Mouse (Mus musculus) lung, adult 18-20 months (tissue): ENCODE data around the gene Ppp1r12b.
A peak's percentile ranks its signal among the peaks of the same experiment; 100 is the strongest.

Experiments
- DNase-seq, 2 experiments: peaks; one replicate each; pipeline ENCODE4 v3.0.0; 2022; ENCODE audit warnings: mixed read lengths in 2 of 2

Gene Ppp1r12b

DNA sequence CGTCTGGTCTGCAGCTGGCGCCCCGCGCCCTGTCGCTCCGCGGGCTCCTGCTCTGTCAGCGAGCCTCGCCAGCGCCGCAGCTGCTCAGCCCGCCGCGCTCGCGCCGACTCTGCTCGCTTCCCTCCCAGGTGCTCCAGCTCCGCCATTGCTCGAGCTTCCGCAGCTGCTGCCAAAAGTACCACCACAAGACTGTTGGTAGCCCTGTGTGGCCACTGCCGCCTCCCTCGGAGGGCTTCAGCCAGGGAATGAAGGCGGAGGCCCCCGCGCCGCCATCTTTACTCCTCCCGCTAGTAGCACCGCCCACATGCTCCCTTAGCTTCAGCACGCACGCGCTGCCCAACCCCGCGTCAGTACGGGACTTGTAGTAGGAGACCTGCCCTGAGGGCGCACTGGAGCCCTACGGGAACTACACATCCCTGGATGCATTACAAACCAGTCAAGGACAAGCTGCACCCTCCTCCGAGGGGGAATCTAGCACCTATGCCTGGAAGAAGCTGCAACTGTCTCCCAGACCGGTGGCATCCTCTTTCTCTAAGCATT lies at the start of gene Ppp1r12b:
TSS of gene Ppp1r12b (minus strand) at position 306 of the 540 bp plus-strand sequence.
- peak; percentile 96 for DNase-seq

DNA sequence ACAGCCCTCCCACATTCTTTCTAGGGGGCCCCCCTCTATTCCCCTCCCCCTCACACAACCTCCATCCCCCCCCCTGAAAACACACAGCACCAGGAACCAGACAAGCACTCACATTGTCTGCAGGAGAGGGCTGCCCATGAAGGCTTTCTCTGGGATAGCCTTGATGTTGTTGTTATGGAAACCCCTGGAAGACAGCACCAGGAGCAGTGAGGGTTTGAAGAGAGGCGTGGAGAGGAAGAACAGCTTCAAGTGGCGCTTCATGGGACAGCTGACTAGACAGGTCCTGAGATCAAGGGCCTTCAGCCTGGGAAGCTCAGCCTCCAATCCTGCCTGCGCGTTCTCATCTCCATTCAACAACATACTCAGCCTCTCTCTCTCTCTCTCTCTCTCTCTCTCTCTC lies 47.6 kb upstream of the Ppp1r12b start:
- DNase-seq, result no peak

DNA sequence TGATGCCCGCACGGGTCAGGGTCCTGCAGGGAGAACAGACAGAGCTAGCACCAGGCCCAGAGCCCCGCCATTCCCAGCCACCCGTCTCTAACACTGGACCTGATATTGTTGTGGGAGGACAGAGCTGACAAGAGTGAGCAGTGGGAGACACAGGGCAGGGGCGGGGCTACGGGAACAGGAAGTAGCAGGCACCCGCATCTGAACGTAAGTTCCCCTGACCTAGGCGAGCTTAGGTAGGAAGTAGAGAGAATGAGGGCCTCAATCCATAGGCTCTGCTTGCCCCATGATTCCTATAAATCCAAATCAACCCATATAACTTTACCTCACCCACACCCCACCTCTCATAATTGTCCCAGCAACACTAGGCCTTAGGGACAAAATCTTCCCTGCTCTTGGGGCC lies 44.8 kb upstream of the Ppp1r12b start:
- no peak for DNase-seq

DNA sequence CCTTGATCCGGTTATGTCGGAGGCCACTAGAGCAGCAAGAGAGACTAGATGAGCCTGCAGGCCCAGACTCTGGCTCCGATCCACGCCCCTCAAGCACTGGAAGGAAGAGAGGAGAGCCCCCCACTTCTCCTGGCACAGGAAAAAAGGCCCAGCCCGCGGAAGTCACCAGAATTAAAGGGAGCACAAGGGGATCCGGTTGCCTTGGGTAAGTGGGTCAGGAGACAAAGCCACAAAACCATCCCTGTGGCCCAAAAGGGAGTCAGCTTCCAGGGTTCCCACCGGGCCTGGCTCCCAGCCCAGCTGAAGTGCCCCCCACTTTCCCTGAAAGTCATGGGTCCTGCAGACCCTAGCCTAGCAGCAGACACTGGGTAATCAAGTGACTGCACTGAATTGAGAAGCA lies 42.5 kb upstream of the Ppp1r12b start:
- DNase-seq, result no peak

DNA sequence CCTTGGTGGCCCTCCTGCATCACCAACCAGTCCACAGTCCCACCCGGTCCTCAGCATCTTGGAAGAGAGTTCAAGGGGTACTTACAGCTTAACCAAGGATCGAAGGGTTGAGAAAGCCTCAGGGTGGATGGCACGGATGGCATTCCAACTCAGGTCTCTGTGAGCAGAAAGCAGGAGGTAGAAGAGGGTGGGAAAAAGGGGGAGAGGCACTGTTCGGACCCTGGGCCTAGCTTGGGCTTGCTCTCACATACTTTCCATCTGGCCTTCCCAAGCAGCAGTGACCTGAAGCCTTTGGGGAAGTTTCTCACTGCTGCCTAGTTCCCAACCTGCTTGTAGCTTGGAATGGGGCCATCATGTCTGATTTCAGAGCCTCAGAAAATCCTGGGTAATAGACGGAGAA lies 41.8 kb upstream of the Ppp1r12b start:
- DNase-seq, result no peak

DNA sequence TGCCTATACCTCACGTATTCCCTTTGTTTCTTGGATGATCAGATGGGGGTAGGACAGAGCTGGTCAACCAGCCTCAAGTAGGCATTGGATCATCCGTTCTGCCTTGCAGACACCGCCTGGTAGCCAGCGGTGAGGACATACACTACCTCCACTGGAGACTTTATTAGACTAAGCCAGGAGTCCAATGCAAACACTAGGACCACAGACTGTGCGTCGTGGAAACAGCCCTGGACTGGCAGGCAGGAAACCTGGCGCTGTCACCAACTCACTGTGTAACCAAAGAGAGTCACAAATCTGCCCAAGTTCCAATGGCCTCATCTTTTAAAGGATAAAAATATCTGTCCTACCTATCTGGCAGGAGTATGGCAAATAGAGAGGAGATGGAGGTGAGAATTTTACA lies 40.7 kb upstream of the Ppp1r12b start:
- no peak for DNase-seq

DNA sequence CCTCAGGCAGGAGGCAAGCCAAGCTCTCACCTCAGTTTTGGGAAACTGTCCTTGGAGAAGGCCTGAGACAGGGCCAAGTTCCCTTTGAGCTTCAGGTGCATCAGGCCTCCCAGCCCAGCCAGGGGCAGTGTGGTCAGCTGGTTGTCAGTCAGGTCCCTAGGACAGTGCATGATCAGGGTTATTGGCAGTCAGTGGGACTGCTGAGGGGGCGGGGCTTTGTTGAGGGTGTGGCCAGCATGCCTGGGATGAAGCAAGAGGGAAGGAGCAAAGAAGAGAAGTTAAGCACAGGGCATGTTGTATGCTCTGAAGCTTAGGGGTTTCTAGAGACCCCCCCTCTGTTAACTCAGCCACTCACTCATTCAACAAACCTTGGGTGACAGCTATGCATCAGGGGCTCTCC lies 40.2 kb upstream of the Ppp1r12b start:
- DNase-seq, result peak; percentile 14 to 38

DNA sequence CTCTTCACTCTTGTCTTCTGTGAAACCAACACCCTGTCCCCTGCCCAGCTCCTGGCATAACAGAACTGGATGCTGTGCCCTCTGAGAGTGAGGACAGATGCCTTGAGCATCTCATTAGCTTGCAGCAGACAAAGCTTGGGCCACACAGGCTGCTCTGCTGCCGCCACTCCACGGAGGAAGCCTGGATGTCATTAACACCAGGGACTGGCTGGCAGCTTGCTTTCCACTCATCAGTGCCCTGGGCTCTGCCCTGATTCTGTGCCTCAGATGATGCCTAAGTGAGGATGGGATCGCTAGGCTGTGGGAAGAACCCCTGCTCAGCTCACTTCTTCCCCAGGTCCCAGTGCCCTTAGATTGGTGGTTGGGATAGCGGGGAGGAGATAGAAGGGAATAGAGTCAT lies 39.7 kb upstream of the Ppp1r12b start:
- DNase-seq, result no peak

DNA sequence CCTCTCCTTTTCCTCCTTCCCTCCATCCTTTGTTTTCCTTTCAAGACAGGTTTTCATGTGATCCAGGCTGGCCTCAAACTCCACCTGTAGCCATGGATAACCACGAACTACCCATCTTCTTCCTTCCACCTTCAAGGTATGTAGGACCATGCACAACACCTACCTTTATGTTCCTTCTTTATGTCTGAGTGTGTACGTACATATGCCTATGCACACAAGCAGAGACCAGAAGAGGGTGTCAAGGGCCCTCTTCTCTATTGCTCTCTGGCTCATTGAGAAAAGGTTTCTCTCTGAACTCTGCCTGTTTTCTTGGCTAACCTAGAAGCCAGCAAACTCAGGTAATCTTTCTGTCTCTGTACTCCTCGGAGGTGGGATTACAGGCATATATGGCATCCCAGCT lies 39.0 kb upstream of the Ppp1r12b start:
- no peak for DNase-seq

DNA sequence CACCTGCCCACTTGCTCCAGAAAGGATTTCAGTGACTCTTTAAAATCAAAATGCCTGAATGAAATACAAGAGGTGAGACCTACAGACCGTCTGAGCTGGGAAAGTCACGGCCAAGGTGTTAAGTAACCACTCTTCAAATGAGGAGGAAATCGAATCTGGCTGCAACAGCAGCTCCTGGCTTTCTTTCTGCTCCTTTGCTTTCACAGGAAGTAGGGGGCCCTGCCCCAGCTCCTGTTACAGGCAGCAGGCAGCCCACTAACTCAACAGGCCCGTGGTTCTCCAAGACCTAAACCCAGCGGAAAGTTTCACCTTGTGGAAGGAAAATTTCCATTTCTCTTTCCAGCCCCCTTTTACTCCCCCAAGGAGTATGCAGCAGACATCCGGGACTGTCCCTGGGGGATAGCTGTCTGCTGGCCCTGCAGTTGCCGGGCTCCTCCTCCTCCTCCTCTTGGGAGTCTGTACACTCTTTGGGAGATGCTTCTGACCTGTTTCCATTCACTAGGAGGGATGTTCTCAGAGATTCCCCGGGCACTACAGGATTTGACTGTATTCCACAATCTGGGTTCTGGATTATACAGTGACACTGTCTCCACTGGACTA lies 36.4 kb upstream of the Ppp1r12b start:
- no peak for DNase-seq

DNA sequence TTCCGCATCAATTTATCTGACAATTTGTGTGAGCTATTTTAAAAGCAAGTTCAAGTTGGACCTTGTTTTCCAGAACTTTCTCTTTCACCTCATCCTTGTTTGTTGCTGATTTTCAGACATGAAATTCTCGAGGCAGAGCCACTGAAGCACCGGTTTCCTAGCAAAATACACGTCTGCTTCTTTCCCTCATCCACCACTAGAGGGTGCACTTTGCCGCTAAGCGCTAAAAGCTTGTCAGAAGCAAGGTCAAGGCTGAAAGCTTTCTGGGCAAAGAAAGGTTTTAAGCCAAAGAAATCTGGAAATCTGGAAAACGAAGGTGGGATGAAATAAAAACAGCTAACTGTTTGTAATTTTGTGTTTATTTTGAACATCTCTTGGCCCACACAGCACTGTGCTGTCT lies 33.6 kb upstream of the Ppp1r12b start:
- DNase-seq, result peak; percentile 63 to 68

DNA sequence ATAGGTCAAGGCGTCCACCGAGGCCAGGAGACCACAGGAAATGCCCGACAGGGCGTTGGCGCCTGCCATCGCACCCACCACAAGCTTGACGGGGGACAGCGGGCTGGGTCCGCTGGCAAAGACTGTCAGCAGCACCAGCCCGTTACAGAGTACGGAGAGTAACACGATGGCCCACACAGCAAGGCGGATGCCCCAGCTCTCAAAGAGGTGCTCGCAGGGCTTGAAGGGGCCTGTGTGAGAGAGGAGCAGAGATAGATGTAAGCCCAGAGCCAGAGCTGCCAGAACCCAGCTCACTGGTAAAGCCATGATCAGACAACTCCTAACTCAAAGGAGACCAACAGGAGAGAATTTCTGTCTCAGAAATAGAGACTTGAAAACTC lies 32.2 kb upstream of the Ppp1r12b start:
- no peak for DNase-seq

DNA sequence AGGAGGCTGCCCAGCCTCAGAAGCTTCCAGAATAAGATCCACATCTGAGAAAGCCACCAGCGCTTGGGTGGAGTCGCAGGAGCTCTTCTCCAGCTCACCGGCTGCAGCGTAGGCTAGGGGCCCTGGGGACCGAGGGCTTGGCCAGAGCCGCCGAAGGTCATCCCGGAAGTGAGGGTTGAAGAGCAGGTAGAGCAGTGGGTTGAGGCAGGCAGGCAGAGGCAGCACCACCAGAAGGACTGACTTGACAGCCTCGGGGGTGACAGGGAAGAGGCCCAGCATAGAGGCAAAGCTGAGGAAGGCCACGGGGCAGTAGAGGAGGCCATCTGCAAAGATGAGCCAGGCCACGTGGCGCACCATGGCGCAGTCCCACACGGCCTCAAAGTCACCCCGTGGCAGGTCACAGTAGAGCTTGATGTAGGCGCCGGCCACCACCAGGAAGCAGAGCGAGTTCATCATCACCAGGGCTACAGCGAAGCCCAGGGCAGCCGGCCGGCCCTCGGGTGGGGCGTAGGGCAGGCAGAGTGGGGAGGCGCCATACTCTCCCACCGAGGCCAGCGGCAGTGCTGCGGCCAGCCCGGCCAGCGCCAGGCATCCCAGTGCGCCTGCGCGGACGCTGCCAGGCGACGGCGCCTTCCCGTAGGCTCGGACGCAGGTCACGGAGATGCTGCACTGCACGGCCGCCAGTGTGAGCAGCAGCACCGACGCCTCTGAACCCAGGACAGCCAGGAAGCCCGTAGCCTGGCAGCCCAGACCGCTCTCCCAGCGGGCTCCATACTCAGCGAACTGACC lies 31.6 kb upstream of the Ppp1r12b start:
- DNase-seq, result peak; percentile 27 to 51

DNA sequence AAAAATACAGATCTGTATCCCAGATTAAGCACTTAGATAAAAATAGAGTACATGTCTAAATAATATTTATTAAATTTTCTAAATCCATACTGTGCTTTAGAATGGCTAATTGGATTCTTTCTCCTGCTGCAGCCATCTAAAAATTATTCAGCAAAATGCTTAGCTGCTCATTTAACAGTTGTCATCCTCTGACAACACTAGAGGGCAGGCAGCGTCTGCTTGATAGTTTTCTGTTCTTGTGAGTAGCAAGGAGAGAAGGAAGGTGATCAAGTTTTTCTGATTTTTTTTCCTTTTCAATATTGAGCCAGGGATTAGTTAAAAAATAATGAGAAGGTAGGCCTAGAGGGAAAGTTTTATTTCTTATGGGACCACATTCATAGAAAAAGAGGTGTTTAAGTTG lies 17.2 kb upstream of the Ppp1r12b start:
- no peak for DNase-seq

DNA sequence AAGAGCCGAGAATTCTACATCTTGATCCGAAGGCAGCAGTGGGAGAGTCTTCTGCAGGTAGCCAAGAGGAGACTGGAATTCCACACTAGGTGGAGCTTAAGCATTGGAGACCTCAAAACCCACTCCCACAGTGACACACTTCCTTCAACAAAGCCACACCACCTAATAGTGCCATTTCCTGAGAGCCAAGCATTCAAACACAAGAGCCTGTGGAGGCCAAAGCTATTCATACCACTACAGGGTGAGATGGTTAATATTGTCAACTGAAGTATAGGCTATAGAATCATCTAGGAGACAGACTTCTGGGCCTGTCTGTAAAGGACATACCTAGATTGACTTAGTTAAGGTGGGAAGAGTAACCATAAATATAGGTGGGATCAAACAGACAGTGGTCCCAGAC lies 9.7 kb upstream of the Ppp1r12b start:
- no peak for DNase-seq

DNA sequence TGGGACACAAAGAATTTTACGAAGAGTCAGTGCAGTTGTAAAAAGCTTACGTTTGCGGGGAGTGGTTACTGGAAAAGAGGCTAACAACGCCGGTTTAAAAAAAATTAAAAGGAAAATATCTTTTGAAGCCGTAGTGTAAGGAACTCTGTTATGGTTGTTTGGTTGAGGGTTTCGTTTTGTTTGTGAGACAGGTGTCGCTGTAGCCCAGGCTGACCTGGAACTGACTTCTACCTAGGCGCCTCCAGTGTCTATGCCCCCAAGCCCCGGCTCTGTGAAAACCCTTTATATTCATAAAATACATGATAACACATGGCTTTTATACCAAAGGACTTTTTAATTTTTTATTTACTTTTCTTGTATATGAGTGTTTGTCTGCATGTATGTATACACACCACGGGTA lies 7.1 kb upstream of the Ppp1r12b start:
- peak in 1 of 2 experiments; percentile 12 for DNase-seq

DNA sequence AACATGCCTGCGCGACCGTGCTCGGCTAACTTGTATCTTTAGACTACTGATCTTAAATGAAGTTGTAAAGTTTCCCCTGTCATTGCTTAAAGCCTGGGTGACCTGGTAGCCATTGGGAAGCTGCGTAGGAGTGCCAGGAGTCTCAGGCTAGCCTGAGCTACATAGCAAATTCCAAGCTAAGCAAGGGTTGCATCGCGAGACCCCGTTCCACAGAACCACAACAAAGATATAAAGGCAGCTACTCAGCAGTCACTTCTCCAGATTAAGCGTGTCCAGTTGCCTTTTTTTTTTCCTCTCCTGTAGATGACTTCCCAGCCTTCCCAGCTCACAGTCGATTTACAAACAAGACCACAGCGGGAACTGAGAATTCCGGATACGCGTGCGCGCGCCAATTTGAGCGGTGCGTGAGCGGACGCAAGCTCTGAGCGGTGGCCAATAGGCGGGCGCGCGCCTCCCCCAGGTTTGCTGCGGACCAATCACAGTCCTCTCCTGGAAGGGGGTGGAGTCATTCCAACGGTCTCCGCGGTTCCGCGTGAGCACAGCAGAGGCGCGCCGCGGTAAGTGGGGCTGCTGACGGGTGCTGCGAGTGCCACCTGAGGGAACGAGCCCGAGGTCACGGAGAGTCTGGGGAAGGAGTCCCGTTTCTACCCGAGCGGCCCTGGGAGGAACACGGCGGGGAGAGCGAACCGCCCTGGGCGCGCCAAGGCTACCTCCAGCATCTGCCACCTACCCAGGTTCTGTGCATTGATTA lies 6.5 kb upstream of the Ppp1r12b start, which contains the start of gene Ube2t:
TSS of gene Ube2t (plus strand) at position 513 of the 751 bp plus-strand sequence.
- DNase-seq, result peak; percentile 96 to 97

DNA sequence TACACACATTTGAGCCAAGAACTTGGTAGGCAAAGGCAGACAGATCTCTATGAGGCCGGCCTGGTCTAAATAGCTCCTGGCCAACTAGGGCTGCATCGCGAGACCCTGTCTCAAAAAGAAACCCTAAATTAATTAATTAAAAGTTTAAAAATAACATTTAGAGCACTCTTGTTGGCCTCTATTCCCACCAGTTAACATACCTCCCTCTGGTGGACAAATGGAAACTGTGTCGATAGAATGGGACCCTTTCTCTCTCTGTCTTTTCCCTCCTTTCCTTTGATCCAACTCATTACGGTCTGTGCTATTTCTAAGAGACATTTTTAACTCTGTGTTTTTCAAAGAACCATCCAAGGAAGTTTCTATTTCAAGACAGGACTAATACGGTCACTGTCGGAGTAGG lies 4.9 kb upstream of the Ppp1r12b start:
- no peak for DNase-seq

DNA sequence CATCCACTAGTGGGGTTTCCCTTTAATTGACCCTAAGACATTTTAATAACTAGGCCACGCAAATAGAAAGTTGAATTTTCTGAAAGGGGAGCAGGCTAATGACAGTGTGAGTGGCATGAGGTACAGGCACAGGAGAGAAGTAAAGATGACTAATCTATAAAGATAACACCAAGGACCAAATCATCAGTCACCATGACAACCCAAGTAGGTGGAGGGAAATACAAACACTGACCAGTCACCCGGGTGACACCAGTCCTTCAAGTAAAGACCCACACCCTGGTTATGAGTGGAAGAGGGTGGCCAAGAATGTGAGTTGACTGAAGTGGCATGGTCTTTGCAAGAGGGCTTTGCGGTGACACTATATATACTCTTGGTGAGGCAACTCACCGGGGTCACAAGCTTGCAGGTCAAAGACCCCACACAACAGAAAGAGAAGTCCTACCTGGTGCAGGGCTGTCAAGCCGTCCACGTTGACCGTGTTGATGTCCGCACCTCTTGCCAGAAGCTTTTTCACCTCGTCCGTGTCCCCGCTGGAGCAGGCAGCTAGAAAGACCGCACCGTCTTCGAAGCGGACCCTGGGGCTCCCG lies 599 bp downstream of the Ppp1r12b start:
- DNase-seq, result peak in 1 of 2 experiments; percentile 44

DNA sequence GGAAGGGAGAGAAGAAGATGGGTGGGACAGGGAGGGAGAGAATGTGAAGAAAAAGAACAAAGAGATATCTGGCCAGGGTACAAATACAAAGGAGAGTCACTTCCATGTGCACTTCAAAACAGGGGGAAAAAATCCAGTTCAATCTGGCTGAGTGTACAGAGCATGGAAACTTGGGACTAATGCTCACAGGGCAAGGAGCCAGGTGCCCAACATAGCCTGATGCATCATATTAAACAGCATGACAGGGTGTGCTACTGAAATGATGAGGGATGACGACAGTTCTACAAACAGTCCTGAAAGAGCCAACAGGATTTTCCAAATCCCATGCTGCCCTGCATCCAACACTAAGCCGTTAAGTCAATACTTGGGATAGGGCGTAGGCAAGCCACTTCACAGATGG lies 5.8 kb downstream of the Ppp1r12b start:
- DNase-seq, result no peak

DNA sequence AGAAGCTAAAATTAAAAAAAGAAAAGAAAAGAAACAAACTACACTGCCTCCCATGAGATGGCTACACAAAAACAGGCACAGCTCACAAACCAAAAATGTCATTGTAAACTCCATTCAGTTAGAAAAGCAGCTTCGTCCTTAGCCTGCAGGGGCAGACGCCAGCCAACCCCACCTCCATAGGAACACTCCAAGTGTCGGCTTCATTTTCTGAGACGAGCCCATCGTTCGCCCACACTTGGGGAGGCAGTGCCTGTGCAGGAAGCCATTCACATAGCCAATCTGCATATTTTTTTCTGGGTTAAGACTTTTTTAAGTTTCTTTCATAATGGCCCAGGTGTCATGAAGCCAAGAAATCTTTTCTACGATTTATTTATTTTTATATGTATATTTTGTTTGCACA lies 8.2 kb downstream of the Ppp1r12b start:
- DNase-seq, result no peak

DNA sequence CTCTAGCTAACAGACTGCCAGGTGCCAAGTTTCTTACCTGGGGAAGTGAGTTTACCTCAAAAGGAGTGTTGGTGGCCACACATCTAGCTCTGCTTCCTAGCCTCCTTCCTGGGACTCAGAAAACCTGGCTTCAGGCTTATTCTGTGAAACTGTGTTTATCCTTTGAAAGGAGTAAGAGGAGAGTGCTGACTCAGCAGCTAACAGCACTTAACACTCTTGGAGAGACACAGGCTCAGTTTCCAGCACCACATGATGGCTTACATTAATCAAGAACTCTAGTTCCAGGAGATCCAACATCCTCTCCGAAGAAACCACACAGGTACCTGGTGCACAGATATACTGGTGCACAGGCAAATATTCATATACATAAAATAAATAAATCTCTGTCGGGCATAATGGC lies 12.8 kb downstream of the Ppp1r12b start:
- DNase-seq, result no peak

DNA sequence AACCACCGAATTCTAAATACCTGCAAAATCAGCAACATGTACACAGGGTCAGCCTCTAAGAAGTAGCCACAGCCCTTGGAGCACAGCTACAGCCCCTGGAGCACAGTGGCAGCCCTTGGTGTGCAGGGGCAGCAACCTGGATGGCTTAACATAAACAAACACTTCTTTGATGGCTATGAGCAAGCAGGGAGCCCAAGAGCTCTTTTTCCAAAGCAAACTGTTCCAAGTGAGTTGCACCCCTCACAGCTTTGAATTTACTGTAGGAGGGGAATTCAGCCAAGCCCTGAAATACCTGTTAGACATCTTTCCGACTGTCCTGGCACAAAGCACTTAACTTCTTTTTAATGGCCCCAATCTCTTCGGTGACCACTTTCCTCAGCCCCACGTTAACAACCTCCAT lies 14.9 kb downstream of the Ppp1r12b start:
- DNase-seq, result peak in 1 of 2 experiments; percentile 13
